Mouse (Mus musculus) layer of hippocampus, adult 18-20 months (tissue): ENCODE measurements around the gene Actrt1. TPM values are rescaled to one million over a fixed set of nuclear protein-coding genes. Genes with fewer than 3 reads are reported as not detected.

ENCODE experiments used
- DNase-seq, 2 experiments: peaks; one replicate each; pipeline ENCODE4 v3.0.0; 2022; ENCODE audit warnings: low spot score in 2 of 2
- long read RNA-seq: library from polyadenylated mRNA; stranded (forward); transcript quantifications from one replicate; pipeline ENCODE4 v2.0.0, GENCODE M21; 2021
- total RNA-seq, 2 experiments: library from RNA; stranded (reverse); gene quantifications; 2 replicates each; pipeline ENCODE4 v1.2.3; 2021

The Actrt1 gene
- total RNA-seq, result not detected
- long read RNA-seq, result 0 reads

GRCm38 (mm10) chrX:46328707-46329106, at the start of gene Actrt1:
Gene Actrt1, plus strand, starts transcription at chrX:46329007.
- DNase-seq, result no peak

- no peak for DNase-seq
Observed at GRCm38 (mm10) chrX:46331463-46332115, 2.8 kb downstream of the Actrt1 start.
